Comparison of ENCODE assay signal across 9 mouse cellular contexts in genomic region chr8:81012031-81012560, GRCm38 (mm10). TPM values are rescaled to one million over a fixed set of nuclear protein-coding genes. Genes with fewer than 3 reads are reported as not detected.
DNase-seq lines count a peak whose midpoint lies in the region; ATAC-seq and TF ChIP-seq lines count a peak whose summit lies in the region.
"Had no signal": no experiment of that assay in that cellular context is flagged by ENCODE, and none has a peak within 500 bp of the region (broad histone marks: within the 10 kb centered on the region; RNA-seq: fewer than 3 reads in every experiment).

No protein-coding gene starts in this region.

- 49% methylated on average over 4 of the region's 4 CpGs for WGBS in heart, postnatal 0 days
- 88% methylated on average over 4 of the region's 4 CpGs for WGBS in forebrain, embryonic 14.5 days
- 50% methylated on average over 4 of the region's 4 CpGs for WGBS in liver, postnatal 0 days (ENCODE audit: insufficient replicate concordance)

- no peak for TF ChIP-seq EP300 in heart, postnatal 0 days (IDR thresholded peaks at IDR 0.05; ENCODE audit: low read depth)
- TF ChIP-seq EP300 in liver, postnatal 0 days (IDR thresholded peaks at IDR 0.05; ENCODE audit: low read depth): no peak

- H3K27me3 ChIP-seq in heart, postnatal 0 days (ENCODE audit: control insufficient read depth, insufficient read depth, low read length): no peaks in the 10 kb centered on the region
- no peaks in the 10 kb centered on the region for H3K27me3 ChIP-seq in forebrain, embryonic 14.5 days (replicated peaks; ENCODE audit: control insufficient read depth, insufficient read depth, low read length)
- no peaks in the 10 kb centered on the region for H3K27me3 ChIP-seq in liver, postnatal 0 days (ENCODE audit: insufficient read depth, low read length)
- H3K27me3 ChIP-seq: Patski had no signal

- peak overlapping the region; percentile 98 for H3K4me2 ChIP-seq in heart, postnatal 0 days (ENCODE audit: low read depth, low read length)
- peak overlapping the region; percentile 97 for H3K4me2 ChIP-seq in forebrain, embryonic 14.5 days (ENCODE audit: low read length)
- peak overlapping the region; percentile 82 for H3K4me2 ChIP-seq in liver, postnatal 0 days (ENCODE audit: low read depth, low read length)

- intact Hi-C loops in heart, postnatal 14 days (cut with DNase I): loop anchor here (10.0 kb wide), 1 partner anchor 1297 kb away; the partner anchor contains the start of genes Abce1 and Anapc10
- intact Hi-C loops in left cerebral cortex, postnatal 4 days (cut with DNase I): no loop called here

- H3K9ac ChIP-seq in heart, postnatal 0 days (replicated peaks; ENCODE audit: low read depth, low read length): no peak overlapping the region
- no peak overlapping the region for H3K9ac ChIP-seq in forebrain, embryonic 14.5 days (ENCODE audit: low read length)
- no peak overlapping the region for H3K9ac ChIP-seq in liver, postnatal 0 days (replicated peaks)

- ATAC-seq in heart, postnatal 0 days (ENCODE audit: insufficient read depth, low read depth): no peak
- ATAC-seq in CD4-positive, CD25-positive, alpha-beta regulatory T cell, adult 4 months: peak; percentile 16
- no peak for ATAC-seq in forebrain, embryonic 14.5 days
- ATAC-seq in liver, postnatal 0 days: no peak
- ATAC-seq: Patski had no signal

- H3K4me1 ChIP-seq in heart, postnatal 0 days (ENCODE audit: control insufficient read depth, insufficient read depth): peaks cover 19% of the 10 kb centered on the region
- H3K4me1 ChIP-seq in forebrain, embryonic 14.5 days (ENCODE audit: control insufficient read depth, insufficient read depth, low read length): peaks cover 18% of the 10 kb centered on the region
- H3K4me1 ChIP-seq in liver, postnatal 0 days (ENCODE audit: insufficient read depth): peaks cover 19% of the 10 kb centered on the region

- H3K9me3 ChIP-seq in heart, postnatal 0 days (replicated peaks; ENCODE audit: control insufficient read depth, low read length): no peaks in the 10 kb centered on the region
- no peaks in the 10 kb centered on the region for H3K9me3 ChIP-seq in forebrain, embryonic 14.5 days (replicated peaks; ENCODE audit: control insufficient read depth, low read length)
- H3K9me3 ChIP-seq in liver, postnatal 0 days (ENCODE audit: low read length): no peaks in the 10 kb centered on the region

- DNase-seq in heart, postnatal 0 days (ENCODE audit: low spot score): no peak
- DNase-seq in heart, postnatal 14 days: no peak
- DNase-seq in forebrain, embryonic 14.5 days (ENCODE audit: low spot score): no peak
- no peak for DNase-seq in liver, postnatal 0 days
- no peak for DNase-seq in layer of hippocampus, adult 9-10 months (ENCODE audit: low spot score)
- DNase-seq in gastrocnemius, postnatal 4 days (ENCODE audit: low spot score in 2 of 2): no peak
- DNase-seq in left cerebral cortex, postnatal 4 days: no peak

- peak overlapping the region; percentile 95 for H3K4me3 ChIP-seq in heart, postnatal 0 days (ENCODE audit: low read depth, low read length)
- no peak overlapping the region for H3K4me3 ChIP-seq in forebrain, embryonic 14.5 days (ENCODE audit: low read depth, low read length)
- H3K4me3 ChIP-seq in liver, postnatal 0 days (ENCODE audit: low read depth, low read length): peak overlapping the region; percentile 91

- no peak for TF ChIP-seq CTCF in heart, postnatal 0 days (IDR thresholded peaks at IDR 0.05; ENCODE audit: low read depth)
- no peak for TF ChIP-seq CTCF in liver, postnatal 0 days (IDR thresholded peaks at IDR 0.05; ENCODE audit: low read depth)

- H3K36me3 ChIP-seq in heart, postnatal 0 days (replicated peaks; ENCODE audit: control insufficient read depth, insufficient read depth, low read length): peaks cover 16% of the 10 kb centered on the region
- peaks cover 12% of the 10 kb centered on the region; the same call in 1 of the 2 replicates for H3K36me3 ChIP-seq in forebrain, embryonic 14.5 days (ENCODE audit: control insufficient read depth, insufficient read depth, low read length)
- peaks cover 13% of the 10 kb centered on the region for H3K36me3 ChIP-seq in liver, postnatal 0 days (replicated peaks; ENCODE audit: insufficient read depth, low read length)

- no peak overlapping the region for H3K27ac ChIP-seq in heart, postnatal 0 days (ENCODE audit: low read depth)
- H3K27ac ChIP-seq in forebrain, embryonic 14.5 days (ENCODE audit: low read depth, low read length): no peak overlapping the region
- H3K27ac ChIP-seq in liver, postnatal 0 days (ENCODE audit: low read depth): no peak overlapping the region

RNA-seq across cellular contexts. Expression of gene Usp38, which starts 2.6 kb away (rescaled TPM):
- 32.0 and 33.5 TPM in 2 replicates for total RNA-seq in heart, postnatal 0 days (2014; rRNA removed; ENCODE audit: low replicate concordance)
- 9.2 and 11.1 TPM in 2 replicates for polyA plus RNA-seq in heart, postnatal 0 days (2015; fragmentation: Nextera tagmentation; extraction: Ambion mirVana)
- total RNA-seq in heart, postnatal 14 days (2021): 10 to 100 TPM; 19.8 to 19.9 TPM
- polyA plus RNA-seq in CD4-positive, CD25-positive, alpha-beta regulatory T cell, adult 4 months (2017; shearing (Covaris generic)): 10 to 100 TPM; 22.5 to 24.2 TPM
- 25.9 and 27.5 TPM in 2 replicates for polyA plus RNA-seq in forebrain, embryonic 14.5 days (2014; fragmentation: Nextera tagmentation; extraction: Ambion mirVana)
- 6.8 and 7.1 TPM in 2 replicates for polyA plus RNA-seq in liver, postnatal 0 days (2015; fragmentation: Nextera tagmentation; extraction: Ambion mirVana)
- total RNA-seq in gastrocnemius, postnatal 4 days (2021): 10 to 100 TPM; 22.7 to 24.2 TPM
- 10 to 100 TPM; 26.6 to 27.2 TPM for total RNA-seq in left cerebral cortex, postnatal 4 days (2021)
